Mouse (Mus musculus) lung, postnatal 0 days (tissue): Measurements from ENCODE around the gene Gm49394.

ENCODE experiments used
- CTCF ChIP-seq: IDR thresholded peaks from 2 replicates; pipeline ENCODE4 v1.5.1; 2016; ENCODE audit warnings: antibody characterized with exemption, mild to moderate bottlenecking
- EP300 ChIP-seq: IDR thresholded peaks from 2 replicates; pipeline ENCODE4 v1.6.1; 2016; ENCODE audit warnings: antibody characterized with exemption, mild to moderate bottlenecking, control low read depth

- TF ChIP-seq CTCF (no peak), EP300 (no peak)
Measured at GRCm38 (mm10) chr7:142659767-142660650, 9.7 kb downstream of the Gm49394 start.
